Mouse (Mus musculus): Measurements from ENCODE around the gene Ndufs3. TPM values are rescaled to one million over a fixed set of nuclear protein-coding genes. Genes with fewer than 3 reads are reported as not detected.

Ndufs3 gene
- polyA plus RNA-seq, 1 experiment from 2014 or later: 136 TPM

DNA sequence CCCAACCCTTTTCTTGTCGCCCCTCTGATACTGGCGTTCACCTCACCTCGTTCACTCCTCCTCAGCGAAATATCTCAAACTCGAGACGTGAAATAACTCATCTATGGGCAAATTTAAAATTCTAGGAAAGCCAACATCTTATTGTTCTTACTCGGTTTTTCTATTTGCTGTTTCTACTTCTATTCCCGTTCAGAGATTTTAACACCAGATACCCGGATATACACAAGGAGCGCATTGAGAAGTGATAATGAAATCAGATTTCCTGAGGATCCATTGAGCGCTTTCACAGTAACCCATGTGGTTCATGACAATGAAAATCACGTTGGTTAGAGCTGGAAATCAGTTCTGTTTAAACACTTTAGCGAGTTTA lies 57.0 kb downstream of the Ndufs3 start:
- peak overlapping the region; percentile 89 for H3K4me2 ChIP-seq
- peaks cover 30% of the 10 kb centered on the region for H3K36me3 ChIP-seq (replicated peaks)
- ATAC-seq (ENCODE audit: insufficient read depth): no peak
- peaks cover 30% of the 10 kb centered on the region for H3K4me1 ChIP-seq (replicated peaks)
- no peaks in the 10 kb centered on the region for H3K9me3 ChIP-seq (replicated peaks)
- H3K27me3 ChIP-seq: no peaks in the 10 kb centered on the region
- H3K4me3 ChIP-seq (replicated peaks): peak overlapping the region; percentile 86
- WGBS (ENCODE audit: insufficient replicate concordance): under 1% methylated on average over 13 of the region's 13 CpGs
- peak overlapping the region; percentile 84 for H3K27ac ChIP-seq (replicated peaks)
- peak overlapping the region; percentile 86 for H3K9ac ChIP-seq

DNA sequence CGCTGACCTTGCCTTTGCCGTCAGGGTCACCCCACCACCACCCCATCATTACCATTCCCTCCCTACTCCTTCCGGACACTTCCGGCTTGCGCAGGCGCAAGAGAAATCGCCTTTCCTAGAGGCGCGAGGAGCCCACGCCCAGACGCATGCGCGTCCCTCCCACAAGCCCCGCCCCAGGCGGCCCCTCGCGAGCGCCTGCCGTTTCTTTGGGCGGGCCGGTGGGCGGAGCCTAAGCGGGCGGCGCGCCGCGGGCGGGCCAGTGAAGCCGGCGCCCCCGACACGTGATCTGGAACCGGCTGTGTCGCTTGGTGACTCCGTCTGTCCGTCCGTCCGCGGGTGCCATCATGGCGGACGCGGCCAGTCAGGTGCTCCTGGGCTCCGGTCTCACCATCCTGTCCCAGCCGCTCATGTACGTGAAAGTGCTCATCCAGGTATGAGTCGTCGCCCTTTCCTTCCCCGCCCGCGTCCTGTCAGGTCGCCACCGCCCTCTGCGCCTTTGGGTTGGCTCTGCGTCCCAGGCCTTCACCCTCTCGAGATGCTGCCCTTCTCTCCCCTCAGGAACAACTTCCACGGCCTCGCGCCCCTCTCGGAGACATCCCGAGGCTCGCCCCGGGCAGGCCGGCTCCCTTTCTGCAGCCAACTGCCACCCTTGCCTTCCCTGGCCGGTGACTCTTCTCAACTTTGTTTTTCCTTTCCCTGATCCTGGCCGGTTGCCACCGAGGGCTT lies 57.5 kb downstream of the Ndufs3 start, which contains the start of gene Mtch2:
Gene Mtch2 (plus strand): TSS at position 201 of the 726 bp plus-strand sequence.
- ATAC-seq (ENCODE audit: insufficient read depth): peak; percentile 95
- Histone ChIP-seq H3K9ac (peak within 1 kb of the TSS; percentile 86), H3K27me3 (no peaks in the 10 kb centered on the region), H3K4me2 (peak within 1 kb of the TSS; percentile 89), H3K27ac (replicated peaks) (peak within 1 kb of the TSS; percentile 84), H3K4me1 (replicated peaks) (peaks cover 30% of the 10 kb centered on the region), H3K4me3 (replicated peaks) (peak within 1 kb of the TSS; percentile 86), H3K36me3 (replicated peaks) (peaks cover 26% of the 10 kb centered on the region), H3K9me3 (replicated peaks) (no peaks in the 10 kb centered on the region)
- under 1% methylated on average over 67 of the region's 67 CpGs for WGBS (ENCODE audit: insufficient replicate concordance)

DNA sequence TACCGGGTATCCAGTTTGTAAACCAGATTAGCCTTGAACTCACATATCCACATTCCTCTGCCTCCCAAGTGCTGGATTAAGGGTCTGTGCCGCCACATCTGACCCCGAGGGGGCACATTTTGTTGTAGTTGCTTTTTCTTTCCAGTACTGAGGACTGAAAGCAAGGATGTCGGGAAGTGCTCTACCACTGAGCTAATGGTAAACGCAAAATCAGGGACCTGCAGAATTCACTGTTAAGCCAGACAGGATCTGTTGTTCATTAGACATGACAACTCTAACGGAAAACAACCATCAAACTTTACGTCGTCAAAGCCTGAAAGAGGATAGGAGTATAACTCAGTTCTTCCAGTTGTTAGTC lies 58.1 kb downstream of the Ndufs3 start:
- peak; percentile 19; the same call in 1 of the 2 replicates for ATAC-seq (ENCODE audit: insufficient read depth)
- 3% methylated on average over 8 of the region's 8 CpGs for WGBS (ENCODE audit: insufficient replicate concordance)

DNA sequence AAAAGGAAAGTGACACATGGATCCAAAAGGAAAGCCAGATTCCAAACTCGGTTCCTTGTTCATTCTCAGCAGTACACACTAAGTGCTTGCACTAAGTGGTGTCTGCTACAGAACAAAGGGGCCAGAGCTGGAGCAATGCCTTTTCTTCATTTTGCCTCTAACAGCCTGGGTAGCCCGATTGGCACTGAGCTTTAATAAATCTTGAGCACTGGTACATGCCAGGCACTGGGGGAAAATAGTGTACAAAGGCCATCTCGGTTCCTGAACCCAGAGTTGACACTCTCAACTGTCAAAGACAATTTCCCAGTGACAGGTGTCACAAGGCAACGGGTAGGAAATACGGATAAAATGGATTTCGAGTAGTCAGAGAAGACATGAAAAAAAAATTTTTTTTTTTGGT lies 58.5 kb downstream of the Ndufs3 start:
- H3K36me3 ChIP-seq (replicated peaks): peaks cover 17% of the 10 kb centered on the region
- H3K4me2 ChIP-seq: peak overlapping the region; percentile 89
- H3K27me3 ChIP-seq: no peaks in the 10 kb centered on the region
- peak overlapping the region; percentile 86 for H3K4me3 ChIP-seq (replicated peaks)
- H3K9ac ChIP-seq: peak overlapping the region; percentile 50; the same call in 1 of the 2 replicates
- ATAC-seq (ENCODE audit: insufficient read depth): no peak
- H3K9me3 ChIP-seq (replicated peaks): no peaks in the 10 kb centered on the region
- WGBS (ENCODE audit: insufficient replicate concordance): 56% methylated on average over 6 of the region's 6 CpGs
- peaks cover 30% of the 10 kb centered on the region for H3K4me1 ChIP-seq (replicated peaks)
- H3K27ac ChIP-seq (replicated peaks): peak overlapping the region; percentile 73

More for the DNA sequence above, 58.1 kb downstream of the Ndufs3 start:
- H3K9ac ChIP-seq: peak overlapping the region; percentile 50
- H3K4me1 ChIP-seq (replicated peaks): peaks cover 30% of the 10 kb centered on the region
- peak overlapping the region; percentile 86 for H3K4me3 ChIP-seq (replicated peaks)
- peak overlapping the region; percentile 89 for H3K4me2 ChIP-seq
- H3K36me3 ChIP-seq (replicated peaks): peaks cover 22% of the 10 kb centered on the region
- no peaks in the 10 kb centered on the region for H3K27me3 ChIP-seq
- peak overlapping the region; percentile 73 for H3K27ac ChIP-seq (replicated peaks)
- no peaks in the 10 kb centered on the region for H3K9me3 ChIP-seq (replicated peaks)

GRCm38 (mm10) chr2:90845234-90845633 lies 59.4 kb downstream of the Ndufs3 start:
- 54% methylated on average over 5 of the region's 5 CpGs for WGBS (ENCODE audit: insufficient replicate concordance)
- no peak for ATAC-seq (ENCODE audit: insufficient read depth)

More at GRCm38 (mm10) chr2:90845234-90845633, 59.4 kb downstream of the Ndufs3 start:
- Histone ChIP-seq H3K27ac (replicated peaks) (no peak overlapping the region), H3K9me3 (replicated peaks) (no peaks in the 10 kb centered on the region), H3K4me1 (replicated peaks) (peaks cover 30% of the 10 kb centered on the region), H3K4me3 (replicated peaks) (no peak overlapping the region), H3K9ac (no peak overlapping the region), H3K36me3 (replicated peaks) (peaks cover 8% of the 10 kb centered on the region; the same call in 1 of the 2 replicates), H3K27me3 (no peaks in the 10 kb centered on the region), H3K4me2 (no peak overlapping the region)

Other genes starting within 250 kb of the Ndufs3 start
- gene Nup160, start 227.6 kb downstream of the Ndufs3 start, polyA plus RNA-seq (2015; fragmentation: Nextera tagmentation; extraction: Ambion mirVana): 30.4 and 31.6 TPM in 2 replicates
- 27.3 and 28.0 TPM in 2 replicates for gene Fnbp4, start 159.5 kb downstream of the Ndufs3 start, polyA plus RNA-seq (2015; fragmentation: Nextera tagmentation; extraction: Ambion mirVana)
- 0.03 TPM in 1 of 2 replicates, not detected in the other for gene Agbl2, start 122.1 kb downstream of the Ndufs3 start, polyA plus RNA-seq (2015; fragmentation: Nextera tagmentation; extraction: Ambion mirVana)
- 114 and 116 TPM in 2 replicates for gene Mtch2, start 57.7 kb downstream of the Ndufs3 start, polyA plus RNA-seq (2015; fragmentation: Nextera tagmentation; extraction: Ambion mirVana)
- 1.9 and 2.0 TPM in 2 replicates for gene C1qtnf4, start 19.0 kb downstream of the Ndufs3 start, polyA plus RNA-seq (2015; fragmentation: Nextera tagmentation; extraction: Ambion mirVana)
- gene Kbtbd4, start 87 bp downstream of the Ndufs3 start, polyA plus RNA-seq (2015; fragmentation: Nextera tagmentation; extraction: Ambion mirVana): 16.1 and 17.6 TPM in 2 replicates
- gene Celf1, start 35.6 kb upstream of the Ndufs3 start, polyA plus RNA-seq (2015; fragmentation: Nextera tagmentation; extraction: Ambion mirVana): 50.0 and 53.8 TPM in 2 replicates
- gene Rapsn, start 130.8 kb upstream of the Ndufs3 start, polyA plus RNA-seq (2015; fragmentation: Nextera tagmentation; extraction: Ambion mirVana): 1.1 TPM in 2 replicates
- 138 and 146 TPM in 2 replicates for gene Psmc3, start 149.2 kb upstream of the Ndufs3 start, polyA plus RNA-seq (2015; fragmentation: Nextera tagmentation; extraction: Ambion mirVana)
- 10.9 and 13.6 TPM in 2 replicates for gene Slc39a13, start 165.6 kb upstream of the Ndufs3 start, polyA plus RNA-seq (2015; fragmentation: Nextera tagmentation; extraction: Ambion mirVana)
- 25.9 and 26.9 TPM in 2 replicates for gene Spi1, start 177.6 kb upstream of the Ndufs3 start, polyA plus RNA-seq (2015; fragmentation: Nextera tagmentation; extraction: Ambion mirVana)
- gene Mybpc3, start 213.3 kb upstream of the Ndufs3 start, polyA plus RNA-seq (2015; fragmentation: Nextera tagmentation; extraction: Ambion mirVana): 0.15 and 0.17 TPM in 2 replicates

Measured in liver, embryonic 15.5 days (tissue).